Mouse (Mus musculus): ENCODE measurements around the gene Klrk1. TPM values are rescaled to one million over a fixed set of nuclear protein-coding genes. Genes with fewer than 3 reads are reported as not detected.
"Not testable (repeated sequence)": the region's sequence is repeated elsewhere in the genome, so short reads cannot be mapped to it uniquely, and the experiment has no call there.

Klrk1 gene
- 0.13 TPM in 1 of 2 replicates, not detected in the other for polyA plus RNA-seq (2012; rRNA removed)

DNA sequence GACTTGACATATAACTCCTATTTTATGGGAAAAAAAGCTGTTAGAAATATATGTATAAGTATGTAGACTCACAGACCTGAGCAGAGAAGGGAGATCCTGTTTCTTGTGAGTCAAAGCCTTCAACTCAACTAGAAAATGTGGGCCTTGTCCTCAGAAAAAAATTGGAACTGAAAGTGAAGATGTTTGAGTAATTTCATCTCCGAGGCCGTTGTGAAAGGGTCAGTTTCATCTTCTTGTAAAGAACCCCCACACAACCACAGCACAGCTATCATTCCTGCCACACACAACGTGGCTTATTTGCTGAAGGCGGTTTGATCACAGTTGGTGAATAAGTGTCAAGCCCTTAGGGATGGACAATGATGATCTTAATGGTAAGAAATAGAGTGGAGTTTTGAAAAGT is at the start of gene Klrk1:
TSS of gene Klrk1 (minus strand) at position 130 of the 400 bp plus-strand sequence.
- no peak within 1 kb of the TSS for H3K4me3 ChIP-seq (replicated peaks; ENCODE audit: insufficient read depth, low read depth, low read length)
- no peak within 1 kb of the TSS for H3K27ac ChIP-seq (ENCODE audit: insufficient read depth, low read length)
- H3K27me3 ChIP-seq (ENCODE audit: control insufficient read depth, insufficient read depth, low read length): no peaks in the 10 kb centered on the region
- H3K4me1 ChIP-seq (ENCODE audit: control insufficient read depth, insufficient read depth, low read length): no peaks in the 10 kb centered on the region
- 76% methylated on average over 4 of the region's 4 CpGs for WGBS
- TF ChIP-seq CTCF (IDR thresholded peaks at IDR 0.05; ENCODE audit: borderline replicate concordance, insufficient read depth, low read depth, low read length): no peak
- TF ChIP-seq POLR2A (IDR thresholded peaks at IDR 0.05; ENCODE audit: borderline replicate concordance, insufficient read depth, low read length): no peak
- DNase-seq: no peak

DNA sequence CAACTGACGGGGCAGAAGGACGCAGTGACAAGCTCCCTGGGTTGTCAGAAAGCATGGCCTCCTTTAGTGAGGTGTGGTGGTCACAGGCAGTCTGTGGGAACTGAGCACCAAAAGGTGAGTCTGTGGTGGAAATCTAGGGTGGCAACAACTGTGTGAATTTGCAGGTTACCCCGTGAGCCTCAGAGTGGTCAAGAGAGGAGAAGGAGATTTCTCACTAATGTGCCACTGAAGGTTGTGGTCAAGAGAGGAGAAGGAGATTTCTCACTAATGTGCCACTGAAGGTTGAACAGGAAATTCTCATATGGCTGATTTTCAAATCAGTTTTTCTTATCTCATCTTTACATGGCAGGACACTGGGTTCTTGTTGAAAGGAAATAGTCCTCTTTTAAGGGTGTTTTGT is 37.6 kb upstream of the Klrk1 start:
- not testable (repeated sequence) for H3K27me3 ChIP-seq (ENCODE audit: control insufficient read depth, insufficient read depth, low read length); H3K4me1 ChIP-seq (ENCODE audit: control insufficient read depth, insufficient read depth, low read length); H3K27ac ChIP-seq (ENCODE audit: insufficient read depth, low read length); H3K4me3 ChIP-seq (replicated peaks; ENCODE audit: insufficient read depth, low read depth, low read length); DNase-seq
- WGBS: 67% methylated on average over 1 of the region's 3 CpGs

DNA sequence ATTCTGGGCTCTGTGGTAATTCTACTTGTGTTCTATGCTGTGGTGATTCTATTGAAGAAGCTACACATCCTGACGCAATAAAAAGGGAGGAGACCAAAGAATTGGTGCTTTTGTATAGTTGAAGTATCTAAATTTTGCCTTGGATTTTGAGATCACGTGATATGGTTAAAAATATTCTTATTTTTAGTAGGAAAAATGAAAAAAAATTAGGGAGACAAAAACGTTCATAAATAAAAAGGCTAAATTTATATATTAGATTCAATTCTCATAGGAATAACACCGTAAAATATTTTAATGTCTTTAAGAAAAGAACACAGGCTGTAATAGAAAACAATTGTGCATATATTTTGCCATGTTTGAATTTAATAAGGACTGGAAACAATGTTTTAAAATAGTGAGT is 36.9 kb upstream of the Klrk1 start, which contains the start of gene Klrc2:
TSS of gene Klrc2 (minus strand) at position 101 of the 400 bp plus-strand sequence.
- H3K27me3 ChIP-seq (ENCODE audit: control insufficient read depth, insufficient read depth, low read length); DNase-seq; H3K27ac ChIP-seq (ENCODE audit: insufficient read depth, low read length); H3K4me3 ChIP-seq (replicated peaks; ENCODE audit: insufficient read depth, low read depth, low read length); H3K4me1 ChIP-seq (ENCODE audit: control insufficient read depth, insufficient read depth, low read length): not testable (repeated sequence)
- 65% methylated on average over 4 of the region's 4 CpGs for WGBS

DNA sequence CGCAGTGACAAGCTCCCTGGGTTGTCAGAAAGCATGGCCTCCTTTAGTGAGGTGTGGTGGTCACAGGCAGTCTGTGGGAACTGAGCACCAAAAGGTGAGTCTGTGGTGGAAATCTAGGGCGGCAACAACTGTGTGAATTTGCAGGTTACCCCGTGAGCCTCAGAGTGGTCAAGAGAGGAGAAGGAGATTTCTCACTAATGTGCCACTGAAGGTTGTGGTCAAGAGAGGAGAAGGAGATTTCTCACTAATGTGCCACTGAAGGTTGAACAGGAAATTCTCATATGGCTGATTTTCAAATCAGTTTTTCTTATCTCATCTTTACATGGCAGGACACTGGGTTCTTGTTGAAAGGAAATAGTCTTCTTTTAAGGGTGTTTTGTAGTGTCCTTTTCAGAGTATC is 20.4 kb upstream of the Klrk1 start:
- DNase-seq; H3K4me1 ChIP-seq (ENCODE audit: control insufficient read depth, insufficient read depth, low read length); H3K4me3 ChIP-seq (replicated peaks; ENCODE audit: insufficient read depth, low read depth, low read length); H3K27me3 ChIP-seq (ENCODE audit: control insufficient read depth, insufficient read depth, low read length); H3K27ac ChIP-seq (ENCODE audit: insufficient read depth, low read length): not testable (repeated sequence)
- WGBS: 63% methylated on average over 1 of the region's 3 CpGs

- not testable (repeated sequence) for H3K4me3 ChIP-seq (replicated peaks; ENCODE audit: insufficient read depth, low read depth, low read length); DNase-seq; H3K27me3 ChIP-seq (ENCODE audit: control insufficient read depth, insufficient read depth, low read length); H3K27ac ChIP-seq (ENCODE audit: insufficient read depth, low read length); H3K4me1 ChIP-seq (ENCODE audit: control insufficient read depth, insufficient read depth, low read length)
- WGBS: 83% methylated on average over 3 of the region's 3 CpGs
Observed at GRCm38 (mm10) chr6:129643237-129643636, 19.6 kb upstream of the Klrk1 start, which contains the start of gene Klrc3. Gene Klrc3 (minus strand): TSS chr6:129643337.

- not testable (repeated sequence) for H3K4me1 ChIP-seq (ENCODE audit: control insufficient read depth, insufficient read depth, low read length); H3K27me3 ChIP-seq (ENCODE audit: control insufficient read depth, insufficient read depth, low read length); H3K27ac ChIP-seq (ENCODE audit: insufficient read depth, low read length); DNase-seq; H3K4me3 ChIP-seq (replicated peaks; ENCODE audit: insufficient read depth, low read depth, low read length)
- WGBS: 80% methylated on average over 2 of the region's 2 CpGs
Observed at GRCm38 (mm10) chr6:129631046-129631445, 7.4 kb upstream of the Klrk1 start.

GRCm38 (mm10) chr6:129608372-129608771 is 15.3 kb downstream of the Klrk1 start:
- Histone ChIP-seq H3K27ac (ENCODE audit: insufficient read depth, low read length) (no peak overlapping the region), H3K4me1 (ENCODE audit: control insufficient read depth, insufficient read depth, low read length) (no peaks in the 10 kb centered on the region), H3K27me3 (ENCODE audit: control insufficient read depth, insufficient read depth, low read length) (no peaks in the 10 kb centered on the region), H3K4me3 (replicated peaks; ENCODE audit: insufficient read depth, low read depth, low read length) (no peak overlapping the region)
- TF ChIP-seq POLR2A (IDR thresholded peaks at IDR 0.05; ENCODE audit: borderline replicate concordance, insufficient read depth, low read length): no peak
- TF ChIP-seq CTCF (IDR thresholded peaks at IDR 0.05; ENCODE audit: borderline replicate concordance, insufficient read depth, low read depth, low read length): no peak
- no peak for DNase-seq

DNA sequence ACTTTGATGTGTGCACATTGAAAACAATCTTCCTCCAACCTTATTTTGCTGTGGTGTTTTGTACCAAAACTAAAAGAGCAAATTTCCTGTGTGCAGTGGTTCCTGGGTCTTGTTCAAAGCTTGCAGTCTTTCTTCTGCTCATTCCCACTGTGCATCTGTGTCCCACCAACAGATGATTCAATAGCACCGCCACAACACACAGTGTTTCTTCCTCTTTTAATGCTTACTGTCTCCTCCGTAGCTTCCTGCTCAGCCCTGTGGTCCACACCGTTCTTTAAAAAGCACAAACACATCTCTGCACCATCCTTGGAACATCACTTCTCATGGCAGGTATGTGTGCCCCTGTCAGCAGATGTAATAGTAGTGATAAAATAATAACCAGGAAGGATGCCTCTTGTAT is 32.2 kb downstream of the Klrk1 start, which contains the start of gene Klrd1:
TSS of gene Klrd1 (plus strand) at position 275 of the 400 bp plus-strand sequence.
- DNase-seq: no peak
- Histone ChIP-seq H3K4me1 (ENCODE audit: control insufficient read depth, insufficient read depth, low read length) (no peaks in the 10 kb centered on the region), H3K27me3 (ENCODE audit: control insufficient read depth, insufficient read depth, low read length) (no peaks in the 10 kb centered on the region), H3K4me3 (replicated peaks; ENCODE audit: insufficient read depth, low read depth, low read length) (no peak within 1 kb of the TSS), H3K27ac (ENCODE audit: insufficient read depth, low read length) (no peak within 1 kb of the TSS)
- TF ChIP-seq POLR2A (IDR thresholded peaks at IDR 0.05; ENCODE audit: borderline replicate concordance, insufficient read depth, low read length) (no peak), CTCF (IDR thresholded peaks at IDR 0.05; ENCODE audit: borderline replicate concordance, insufficient read depth, low read depth, low read length) (no peak)
- WGBS: 79% methylated on average over 3 of the region's 3 CpGs

- no peak overlapping the region for H3K27ac ChIP-seq (ENCODE audit: insufficient read depth, low read length)
- no peaks in the 10 kb centered on the region for H3K4me1 ChIP-seq (ENCODE audit: control insufficient read depth, insufficient read depth, low read length)
- no peaks in the 10 kb centered on the region for H3K27me3 ChIP-seq (ENCODE audit: control insufficient read depth, insufficient read depth, low read length)
- H3K4me3 ChIP-seq (replicated peaks; ENCODE audit: insufficient read depth, low read depth, low read length): no peak overlapping the region
- DNase-seq: no peak
- TF ChIP-seq CTCF (IDR thresholded peaks at IDR 0.05; ENCODE audit: borderline replicate concordance, insufficient read depth, low read depth, low read length) (no peak), POLR2A (IDR thresholded peaks at IDR 0.05; ENCODE audit: borderline replicate concordance, insufficient read depth, low read length) (no peak)
- 60% methylated on average over 3 of the region's 3 CpGs for WGBS
Observed at GRCm38 (mm10) chr6:129583014-129583413, 40.6 kb downstream of the Klrk1 start.
